Mouse (Mus musculus): ENCODE measurements around the gene 2200002D01Rik. TPM values are rescaled to one million over a fixed set of nuclear protein-coding genes. Genes with fewer than 3 reads are reported as not detected.
"Not testable (repeated sequence)": the region's sequence is repeated elsewhere in the genome, so short reads cannot be mapped to it uniquely, and the experiment has no call there.

2200002D01Rik gene
- polyA plus RNA-seq, 1 experiment from 2014 or later = 8.5 TPM

- no peaks in the 10 kb centered on the region for H3K27me3 ChIP-seq (ENCODE audit: insufficient read depth, low read length)
- 76% methylated on average over 5 of the region's 5 CpGs for WGBS
- peaks cover 18% of the 10 kb centered on the region for H3K36me3 ChIP-seq (ENCODE audit: insufficient read depth, low read length)
- no peak overlapping the region for H3K27ac ChIP-seq (ENCODE audit: low read length)
- H3K9me3 ChIP-seq (ENCODE audit: low read length) = no peaks in the 10 kb centered on the region
- H3K4me1 ChIP-seq (ENCODE audit: insufficient read depth, low read length) = peaks cover 20% of the 10 kb centered on the region
- no peak for ATAC-seq (ENCODE audit: low FRiP score, low TSS enrichment)
- no peak overlapping the region for H3K4me3 ChIP-seq (ENCODE audit: low read length)
- H3K9ac ChIP-seq (replicated peaks; ENCODE audit: low read length) = no peak overlapping the region
- no peak overlapping the region for H3K4me2 ChIP-seq (replicated peaks; ENCODE audit: low read depth, low read length)
Observed at GRCm38 (mm10) chr7:29246015-29246414, 2.3 kb downstream of the 2200002D01Rik start.

DNA sequence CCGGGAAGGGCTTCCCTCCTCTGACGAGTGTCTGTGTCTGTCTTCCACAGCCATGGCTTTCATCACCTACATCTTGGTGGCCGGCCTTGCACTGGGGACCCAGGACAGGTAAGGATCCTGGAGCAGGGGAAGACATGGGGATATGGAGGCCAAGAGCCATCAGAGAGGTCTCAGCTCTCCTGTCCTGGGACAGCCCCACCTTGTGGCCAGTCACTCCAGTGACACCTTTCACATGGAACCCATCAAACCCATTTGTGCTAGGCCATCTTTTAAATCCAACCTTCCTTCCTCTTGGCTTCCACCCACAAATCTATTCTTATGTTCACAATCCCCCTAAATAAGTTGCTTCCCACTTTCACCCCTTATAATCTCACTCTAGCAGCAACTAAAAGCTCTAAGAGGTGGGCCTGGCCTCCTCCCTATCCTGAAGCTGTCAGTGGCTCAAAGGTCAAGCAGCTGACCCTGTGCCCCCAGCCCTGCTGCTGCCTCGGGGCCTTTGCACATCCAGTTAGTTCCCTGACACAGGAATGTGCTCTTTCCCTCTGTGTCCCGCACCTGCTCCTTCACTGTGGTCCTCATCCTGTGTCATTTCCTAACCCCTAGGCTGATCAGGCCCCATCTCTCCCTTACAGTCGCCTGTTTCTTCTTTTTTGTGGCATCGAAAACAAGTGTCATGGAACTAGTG, 3.4 kb downstream of the 2200002D01Rik start:
- Histone ChIP-seq H3K27me3 (ENCODE audit: insufficient read depth, low read length) (no peaks in the 10 kb centered on the region), H3K4me3 (ENCODE audit: low read length) (no peak overlapping the region), H3K36me3 (ENCODE audit: insufficient read depth, low read length) (peaks cover 18% of the 10 kb centered on the region), H3K4me1 (ENCODE audit: insufficient read depth, low read length) (peaks cover 20% of the 10 kb centered on the region), H3K27ac (ENCODE audit: low read length) (no peak overlapping the region), H3K9me3 (ENCODE audit: low read length) (no peaks in the 10 kb centered on the region), H3K9ac (replicated peaks; ENCODE audit: low read length) (no peak overlapping the region), H3K4me2 (replicated peaks; ENCODE audit: low read depth, low read length) (no peak overlapping the region)
- ATAC-seq (ENCODE audit: low FRiP score, low TSS enrichment) = no peak
- 86% methylated on average over 7 of the region's 7 CpGs for WGBS

GRCm38 (mm10) chr7:29238019-29238967, 10.0 kb downstream of the 2200002D01Rik start, which contains the start of gene Yif1b:
Gene Yif1b, plus strand, starts transcription at chr7:29238329.
- Histone ChIP-seq H3K27me3 (ENCODE audit: insufficient read depth, low read length) (no peaks in the 10 kb centered on the region), H3K4me2 (replicated peaks; ENCODE audit: low read depth, low read length) (peak within 1 kb of the TSS; percentile 72), H3K36me3 (ENCODE audit: insufficient read depth, low read length) (no peaks in the 10 kb centered on the region), H3K4me3 (ENCODE audit: low read length) (peak within 1 kb of the TSS; percentile 79), H3K9me3 (ENCODE audit: low read length) (no peaks in the 10 kb centered on the region), H3K4me1 (ENCODE audit: insufficient read depth, low read length) (peaks cover 13% of the 10 kb centered on the region), H3K27ac (ENCODE audit: low read length) (peak within 1 kb of the TSS; percentile 95), H3K9ac (replicated peaks; ENCODE audit: low read length) (peak within 1 kb of the TSS; percentile 80)
- ATAC-seq (ENCODE audit: low FRiP score, low TSS enrichment) = peak; percentile 97
- under 1% methylated on average over 60 of the region's 60 CpGs for WGBS

GRCm38 (mm10) chr7:29237596-29237995, 10.7 kb downstream of the 2200002D01Rik start:
- not testable (repeated sequence) for H3K27me3 ChIP-seq (ENCODE audit: insufficient read depth, low read length); H3K9me3 ChIP-seq (ENCODE audit: low read length); H3K36me3 ChIP-seq (ENCODE audit: insufficient read depth, low read length)
- Histone ChIP-seq H3K9ac (replicated peaks; ENCODE audit: low read length) (peak overlapping the region; percentile 71), H3K4me2 (replicated peaks; ENCODE audit: low read depth, low read length) (peak overlapping the region; percentile 59), H3K27ac (ENCODE audit: low read length) (peak overlapping the region; percentile 95), H3K4me3 (ENCODE audit: low read length) (peak overlapping the region; percentile 79), H3K4me1 (ENCODE audit: insufficient read depth, low read length) (peaks cover 13% of the 10 kb centered on the region)
- 28% methylated on average over 6 of the region's 6 CpGs for WGBS
- ATAC-seq (ENCODE audit: low FRiP score, low TSS enrichment) = peak; percentile 11; the same call in 1 of the 2 replicates

GRCm38 (mm10) chr7:29236593-29236992, 11.7 kb downstream of the 2200002D01Rik start:
- Histone ChIP-seq H3K4me2 (replicated peaks; ENCODE audit: low read depth, low read length) (no peak overlapping the region), H3K27me3 (ENCODE audit: insufficient read depth, low read length) (peaks cover 10% of the 10 kb centered on the region), H3K9me3 (ENCODE audit: low read length) (no peaks in the 10 kb centered on the region), H3K27ac (ENCODE audit: low read length) (no peak overlapping the region), H3K9ac (replicated peaks; ENCODE audit: low read length) (no peak overlapping the region), H3K36me3 (ENCODE audit: insufficient read depth, low read length) (no peaks in the 10 kb centered on the region), H3K4me1 (ENCODE audit: insufficient read depth, low read length) (peaks cover 19% of the 10 kb centered on the region), H3K4me3 (ENCODE audit: low read length) (no peak overlapping the region)
- no peak for ATAC-seq (ENCODE audit: low FRiP score, low TSS enrichment)
- 76% methylated on average over 4 of the region's 4 CpGs for WGBS

DNA sequence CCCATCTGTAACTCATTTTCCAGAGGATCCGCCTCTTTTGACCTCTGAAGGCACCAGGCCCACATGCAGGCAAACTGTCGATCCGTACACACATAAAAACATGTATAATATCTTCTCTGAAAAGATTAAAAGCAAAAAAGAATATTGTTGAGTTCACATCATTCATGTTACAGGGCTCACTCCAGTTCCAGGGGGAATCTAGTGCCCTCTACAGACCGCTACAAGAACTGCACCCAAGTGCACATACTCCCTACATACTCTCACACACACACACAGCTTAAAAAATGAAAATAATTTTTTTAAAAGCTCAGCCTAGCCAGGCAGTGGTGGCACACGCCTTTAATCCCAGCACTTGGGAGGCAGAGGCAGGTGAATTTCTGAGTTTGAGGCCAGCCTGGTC, 13.6 kb downstream of the 2200002D01Rik start:
- H3K36me3 ChIP-seq (ENCODE audit: insufficient read depth, low read length) = no peaks in the 10 kb centered on the region
- ATAC-seq (ENCODE audit: low FRiP score, low TSS enrichment) = no peak
- H3K27me3 ChIP-seq (ENCODE audit: insufficient read depth, low read length) = peaks cover 22% of the 10 kb centered on the region
- H3K4me2 ChIP-seq (replicated peaks; ENCODE audit: low read depth, low read length) = no peak overlapping the region
- H3K4me3 ChIP-seq (ENCODE audit: low read length) = no peak overlapping the region
- no peak overlapping the region for H3K27ac ChIP-seq (ENCODE audit: low read length)
- no peak overlapping the region for H3K9ac ChIP-seq (replicated peaks; ENCODE audit: low read length)
- H3K9me3 ChIP-seq (ENCODE audit: low read length) = no peaks in the 10 kb centered on the region
- 88% methylated on average over 5 of the region's 5 CpGs for WGBS
- peaks cover 17% of the 10 kb centered on the region for H3K4me1 ChIP-seq (ENCODE audit: insufficient read depth, low read length)

DNA sequence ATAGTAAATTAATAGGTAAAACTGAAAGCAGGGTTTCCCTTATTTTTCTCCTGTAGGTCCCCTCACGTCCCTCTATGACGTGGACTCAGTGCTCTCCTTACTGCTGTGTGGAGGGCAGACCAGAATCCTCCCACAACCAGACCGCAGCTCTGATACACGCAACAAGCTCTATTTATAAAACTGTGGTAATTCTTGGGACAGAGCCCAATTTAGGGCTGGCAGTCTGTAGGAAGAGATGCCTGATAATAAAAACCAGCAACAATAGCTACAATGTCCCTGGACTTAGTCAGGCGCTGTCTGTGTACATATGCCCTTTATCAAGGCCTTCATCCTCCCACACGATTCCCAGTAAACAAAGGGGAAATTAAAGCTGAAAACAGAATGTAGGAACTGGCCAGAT, 14.5 kb downstream of the 2200002D01Rik start:
- H3K36me3 ChIP-seq (ENCODE audit: insufficient read depth, low read length) = no peaks in the 10 kb centered on the region
- no peaks in the 10 kb centered on the region for H3K9me3 ChIP-seq (ENCODE audit: low read length)
- no peak overlapping the region for H3K9ac ChIP-seq (replicated peaks; ENCODE audit: low read length)
- H3K4me2 ChIP-seq (replicated peaks; ENCODE audit: low read depth, low read length) = no peak overlapping the region
- H3K27ac ChIP-seq (ENCODE audit: low read length) = no peak overlapping the region
- H3K4me3 ChIP-seq (ENCODE audit: low read length) = no peak overlapping the region
- peaks cover 22% of the 10 kb centered on the region for H3K27me3 ChIP-seq (ENCODE audit: insufficient read depth, low read length)
- 74% methylated on average over 6 of the region's 6 CpGs for WGBS
- peaks cover 8% of the 10 kb centered on the region for H3K4me1 ChIP-seq (ENCODE audit: insufficient read depth, low read length)
- ATAC-seq (ENCODE audit: low FRiP score, low TSS enrichment) = no peak

DNA sequence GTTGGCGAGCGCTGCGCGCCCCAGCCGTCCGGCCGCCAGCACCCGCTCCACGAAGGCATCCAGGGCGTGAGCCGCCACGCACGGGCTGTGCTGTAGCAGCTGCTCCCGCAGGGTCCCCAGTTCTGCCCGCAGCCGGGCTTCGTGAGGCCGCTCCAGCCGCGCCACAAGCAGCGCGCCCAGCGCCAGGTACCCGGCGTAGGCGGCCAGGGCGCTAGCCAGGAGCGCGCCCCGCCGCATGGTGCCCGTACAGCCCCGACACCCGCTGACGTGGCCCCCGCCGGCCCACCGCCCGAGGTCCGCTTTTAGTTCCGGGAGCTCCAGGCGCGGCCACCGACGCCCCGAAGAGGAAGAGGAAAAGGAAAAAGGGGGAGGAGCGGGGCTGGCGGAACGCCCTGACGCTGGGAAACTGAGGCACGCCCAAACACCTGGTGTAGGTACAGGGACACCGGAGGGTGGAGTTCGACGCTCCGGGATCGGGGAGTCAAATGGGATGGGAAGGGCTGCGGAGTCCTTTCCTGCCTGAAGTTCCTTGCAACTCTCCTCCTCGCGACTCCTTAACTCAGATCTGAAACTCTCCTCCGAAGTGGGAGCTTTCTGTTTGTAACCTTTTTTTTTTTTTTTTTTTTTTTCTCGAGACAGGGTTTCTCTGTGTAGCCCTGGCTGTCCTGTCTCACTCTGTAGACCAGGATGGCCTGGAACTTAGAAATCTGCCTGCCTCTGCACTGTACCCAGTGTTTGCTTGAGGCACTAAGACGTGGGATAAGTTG, 15.8 kb downstream of the 2200002D01Rik start, which contains the start of gene Kcnk6:
Gene Kcnk6, minus strand, starts transcription at position 269 of the 767 bp plus-strand sequence.
- Histone ChIP-seq H3K27me3 (ENCODE audit: insufficient read depth, low read length) (peaks cover 22% of the 10 kb centered on the region), H3K4me3 (ENCODE audit: low read length) (peak within 1 kb of the TSS; percentile 62), H3K9ac (replicated peaks; ENCODE audit: low read length) (peak within 1 kb of the TSS; percentile 76), H3K4me2 (replicated peaks; ENCODE audit: low read depth, low read length) (peak within 1 kb of the TSS; percentile 96), H3K36me3 (ENCODE audit: insufficient read depth, low read length) (no peaks in the 10 kb centered on the region), H3K4me1 (ENCODE audit: insufficient read depth, low read length) (peaks cover 6% of the 10 kb centered on the region; the same call in 1 of the 2 replicates), H3K9me3 (ENCODE audit: low read length) (no peaks in the 10 kb centered on the region), H3K27ac (ENCODE audit: low read length) (0 out of 2 replicates have a peak within 1 kb of the TSS, but pooled peaks have one; percentile 8)
- peak; percentile 28; the same call in 1 of the 2 replicates for ATAC-seq (ENCODE audit: low FRiP score, low TSS enrichment)
- WGBS = 1% methylated on average over 62 of the region's 62 CpGs

- H3K27me3 ChIP-seq (ENCODE audit: insufficient read depth, low read length) = peaks cover 22% of the 10 kb centered on the region
- H3K4me1 ChIP-seq (ENCODE audit: insufficient read depth, low read length) = peaks cover 6% of the 10 kb centered on the region; the same call in 1 of the 2 replicates
- ATAC-seq (ENCODE audit: low FRiP score, low TSS enrichment) = 0 out of 2 replicates have a peak, but pooled peaks have one; percentile 4
- H3K4me3 ChIP-seq (ENCODE audit: low read length) = peak overlapping the region; percentile 62
- 0 out of 2 replicates have a peak overlapping the region, but pooled peaks have one; percentile 8 for H3K27ac ChIP-seq (ENCODE audit: low read length)
- no peaks in the 10 kb centered on the region for H3K36me3 ChIP-seq (ENCODE audit: insufficient read depth, low read length)
- peak overlapping the region; percentile 76 for H3K9ac ChIP-seq (replicated peaks; ENCODE audit: low read length)
- WGBS = 55% methylated on average over 3 of the region's 3 CpGs
- peak overlapping the region; percentile 96 for H3K4me2 ChIP-seq (replicated peaks; ENCODE audit: low read depth, low read length)
- H3K9me3 ChIP-seq (ENCODE audit: low read length) = no peaks in the 10 kb centered on the region
Observed at GRCm38 (mm10) chr7:29231517-29231916, 16.7 kb downstream of the 2200002D01Rik start.
